Mouse (Mus musculus): ENCODE data around the gene Sgf29. TPM values are rescaled to one million over a fixed set of nuclear protein-coding genes. Genes with fewer than 3 reads are reported as not detected.

Gene Sgf29
- polyA plus RNA-seq, 1 experiment, result 35.3 TPM

- peaks cover 14% of the 10 kb centered on the region for H3K79me2 ChIP-seq (ENCODE audit: control insufficient read depth, insufficient read depth)
- peak within 1 kb of the TSS; percentile 86 for H3K4me2 ChIP-seq (ENCODE audit: low read depth)
- peak within 1 kb of the TSS; percentile 58 for H3ac ChIP-seq (ENCODE audit: control insufficient read depth, insufficient read length)
- no peaks in the 10 kb centered on the region for H3K27me3 ChIP-seq (ENCODE audit: control insufficient read depth, insufficient read depth, insufficient read length)
- H3K36me3 ChIP-seq (ENCODE audit: control insufficient read depth, insufficient read depth), result no peaks in the 10 kb centered on the region
- H3K4me3 ChIP-seq, result peak within 1 kb of the TSS; percentile 89
- TF ChIP-seq REST (IDR thresholded peaks at IDR 0.05; ENCODE audit: insufficient read depth, insufficient read length), result no peak
- TF ChIP-seq MAX (IDR thresholded peaks at IDR 0.05; ENCODE audit: low read depth), result no peak
- TF ChIP-seq POLR2AphosphoS2 (IDR thresholded peaks at IDR 0.05; ENCODE audit: insufficient read length, low read depth), result peak; percentile 86
- TF ChIP-seq E2F4 (IDR thresholded peaks at IDR 0.05; ENCODE audit: insufficient read depth), result no peak
- no peak for TF ChIP-seq MYOG (IDR thresholded peaks at IDR 0.05; ENCODE audit: control insufficient read depth in 1 of 3, insufficient read depth in 1 of 3, insufficient read length in 2 of 3, low read depth in 2 of 3)
- TF ChIP-seq SRF (IDR thresholded peaks at IDR 0.05; ENCODE audit: control insufficient read depth, insufficient read length, low read depth), result no peak
- peak; percentile 77 for TF ChIP-seq POLR2A (IDR thresholded peaks at IDR 0.05; ENCODE audit: insufficient read length, low read depth)
- no peak for TF ChIP-seq MYOD1 (IDR thresholded peaks at IDR 0.05; ENCODE audit: control insufficient read depth in 1 of 3, insufficient read length in 2 of 3, low read depth in 2 of 3)
- TF ChIP-seq CEBPB (IDR thresholded peaks at IDR 0.05; ENCODE audit: insufficient read depth, poor library complexity, severe bottlenecking), result no peak
- no peak for TF ChIP-seq TCF3 (IDR thresholded peaks at IDR 0.05; ENCODE audit: insufficient read length, low read depth)
- TF ChIP-seq TCF12 (IDR thresholded peaks at IDR 0.05; ENCODE audit: insufficient read depth, poor library complexity, severe bottlenecking), result no peak
Measured at GRCm38 (mm10) chr7:126695631-126696207, 46.6 kb downstream of the Sgf29 start, which contains the start of gene Slx1b. TSS of gene Slx1b (minus strand) at chr7:126695784.

GRCm38 (mm10) chr7:126696303-126696702, 47.2 kb downstream of the Sgf29 start:
- peak overlapping the region; percentile 89 for H3K4me3 ChIP-seq
- H3ac ChIP-seq (ENCODE audit: control insufficient read depth, insufficient read length), result peak overlapping the region; percentile 58
- no peaks in the 10 kb centered on the region for H3K27me3 ChIP-seq (ENCODE audit: control insufficient read depth, insufficient read depth, insufficient read length)
- H3K79me2 ChIP-seq (ENCODE audit: control insufficient read depth, insufficient read depth), result peaks cover 14% of the 10 kb centered on the region
- H3K36me3 ChIP-seq (ENCODE audit: control insufficient read depth, insufficient read depth), result no peaks in the 10 kb centered on the region
- peak overlapping the region; percentile 86 for H3K4me2 ChIP-seq (ENCODE audit: low read depth)
- no peak for TF ChIP-seq CEBPB (IDR thresholded peaks at IDR 0.05; ENCODE audit: insufficient read depth, poor library complexity, severe bottlenecking)
- no peak for TF ChIP-seq MYOD1 (IDR thresholded peaks at IDR 0.05; ENCODE audit: control insufficient read depth in 1 of 3, insufficient read length in 2 of 3, low read depth in 2 of 3)
- TF ChIP-seq MYOG (IDR thresholded peaks at IDR 0.05; ENCODE audit: control insufficient read depth in 1 of 3, insufficient read depth in 1 of 3, insufficient read length in 2 of 3, low read depth in 2 of 3), result no peak
- no peak for TF ChIP-seq POLR2AphosphoS2 (IDR thresholded peaks at IDR 0.05; ENCODE audit: insufficient read length, low read depth)
- TF ChIP-seq E2F4 (IDR thresholded peaks at IDR 0.05; ENCODE audit: insufficient read depth), result no peak
- TF ChIP-seq MAX (IDR thresholded peaks at IDR 0.05; ENCODE audit: low read depth), result no peak
- no peak for TF ChIP-seq POLR2A (IDR thresholded peaks at IDR 0.05; ENCODE audit: insufficient read length, low read depth)
- no peak for TF ChIP-seq SRF (IDR thresholded peaks at IDR 0.05; ENCODE audit: control insufficient read depth, insufficient read length, low read depth)

- Histone ChIP-seq H3K27me3 (ENCODE audit: control insufficient read depth, insufficient read depth, insufficient read length) (no peaks in the 10 kb centered on the region), H3K4me3 (peak overlapping the region; percentile 89), H3K4me2 (ENCODE audit: low read depth) (peak overlapping the region; percentile 86), H3K36me3 (ENCODE audit: control insufficient read depth, insufficient read depth) (no peaks in the 10 kb centered on the region), H3K79me2 (ENCODE audit: control insufficient read depth, insufficient read depth) (peaks cover 14% of the 10 kb centered on the region), H3ac (ENCODE audit: control insufficient read depth, insufficient read length) (peak overlapping the region; percentile 58)
- TF ChIP-seq SRF (IDR thresholded peaks at IDR 0.05; ENCODE audit: control insufficient read depth, insufficient read length, low read depth) (no peak), MAX (IDR thresholded peaks at IDR 0.05; ENCODE audit: low read depth) (no peak), CEBPB (IDR thresholded peaks at IDR 0.05; ENCODE audit: insufficient read depth, poor library complexity, severe bottlenecking) (no peak), MYOG (IDR thresholded peaks at IDR 0.05; ENCODE audit: control insufficient read depth in 1 of 3, insufficient read depth in 1 of 3, insufficient read length in 2 of 3, low read depth in 2 of 3) (no peak), MYOD1 (IDR thresholded peaks at IDR 0.05; ENCODE audit: control insufficient read depth in 1 of 3, insufficient read length in 2 of 3, low read depth in 2 of 3) (no peak), E2F4 (IDR thresholded peaks at IDR 0.05; ENCODE audit: insufficient read depth) (no peak), REST (IDR thresholded peaks at IDR 0.05; ENCODE audit: insufficient read depth, insufficient read length) (no peak)
Measured at GRCm38 (mm10) chr7:126696886-126697285, 47.8 kb downstream of the Sgf29 start.

GRCm38 (mm10) chr7:126697838-126698237, 48.7 kb downstream of the Sgf29 start:
- TF ChIP-seq CEBPB (IDR thresholded peaks at IDR 0.05; ENCODE audit: insufficient read depth, poor library complexity, severe bottlenecking), result no peak
- no peak for TF ChIP-seq MAX (IDR thresholded peaks at IDR 0.05; ENCODE audit: low read depth)
- no peak for TF ChIP-seq E2F4 (IDR thresholded peaks at IDR 0.05; ENCODE audit: insufficient read depth)
- TF ChIP-seq POLR2AphosphoS2 (IDR thresholded peaks at IDR 0.05; ENCODE audit: insufficient read length, low read depth), result no peak
- TF ChIP-seq TCF3 (IDR thresholded peaks at IDR 0.05; ENCODE audit: insufficient read length, low read depth), result no peak

More at GRCm38 (mm10) chr7:126697838-126698237, 48.7 kb downstream of the Sgf29 start:
- no peak overlapping the region for H3K4me3 ChIP-seq
- H3K36me3 ChIP-seq (ENCODE audit: control insufficient read depth, insufficient read depth), result no peaks in the 10 kb centered on the region
- no peaks in the 10 kb centered on the region for H3K27me3 ChIP-seq (ENCODE audit: control insufficient read depth, insufficient read depth, insufficient read length)
- H3ac ChIP-seq (ENCODE audit: control insufficient read depth, insufficient read length), result no peak overlapping the region
- no peak overlapping the region for H3K4me2 ChIP-seq (ENCODE audit: low read depth)
- peaks cover 14% of the 10 kb centered on the region for H3K79me2 ChIP-seq (ENCODE audit: control insufficient read depth, insufficient read depth)
